Mouse (Mus musculus) forebrain, embryonic 16.5 days (tissue): ENCODE results near the gene Dnajc7. TPM values are rescaled to one million over a fixed set of nuclear protein-coding genes. Genes with fewer than 3 reads are reported as not detected.
A peak's percentile ranks its signal among the peaks of the same experiment; 100 is the strongest.
"Not testable (repeated sequence)": the region's sequence is repeated elsewhere in the genome, so short reads cannot be mapped to it uniquely, and the experiment has no call there.

Experiments used
- ATAC-seq: fragments of 200-750 bp; cut with Nextera tagmentation; 2 replicates; pipeline ENCODE4 v1.8.0; 2017; ENCODE audit warnings: mild to moderate bottlenecking, moderate library complexity
- H3K27ac ChIP-seq: fragments of 300-500 bp; sonication (generic); 2 replicates; pipeline ENCODE4 v1.5.1; 2014; ENCODE audit warnings: low read length, control low read depth
- H3K27me3 ChIP-seq: fragments of 300-500 bp; sonication (generic); replicated peaks from 2 replicates; pipeline ENCODE4 v1.6.1; 2014; ENCODE audit warnings: low read length; ENCODE audit not compliant: control insufficient read depth, insufficient read depth
- H3K36me3 ChIP-seq: fragments of 300-500 bp; sonication (generic); 2 replicates; pipeline ENCODE4 v1.6.1; 2014; ENCODE audit not compliant: control insufficient read depth, insufficient read depth
- H3K4me1 ChIP-seq: fragments of 300-500 bp; sonication (generic); replicated peaks from 2 replicates; pipeline ENCODE4 v1.6.1; 2014; ENCODE audit warnings: low read length; ENCODE audit not compliant: control insufficient read depth, insufficient read depth
- H3K4me2 ChIP-seq: fragments of 300-500 bp; sonication (generic); 2 replicates; pipeline ENCODE4 v1.6.1; 2014; ENCODE audit warnings: mild to moderate bottlenecking, low read length, control low read depth
- H3K4me3 ChIP-seq: fragments of 300-500 bp; sonication (generic); replicated peaks from 2 replicates; pipeline ENCODE4 v1.5.1; 2014; ENCODE audit warnings: mild to moderate bottlenecking, low read length, control low read depth
- H3K9ac ChIP-seq: fragments of 300-500 bp; sonication (generic); replicated peaks from 2 replicates; pipeline ENCODE4 v1.6.1; 2014; ENCODE audit warnings: low read depth, low read length, control low read depth
- H3K9me3 ChIP-seq: fragments of 300-500 bp; sonication (generic); 2 replicates; pipeline ENCODE4 v1.6.1; 2016; ENCODE audit warnings: low read length; ENCODE audit not compliant: control insufficient read depth
- WGBS: fragments of 180-500 bp; shearing (Covaris S2); extraction: QIAGEN DNeasy Blood & Tissue Kit; methylation state at CpG from one replicate; pipeline ENCODE4 v1.1.7; 2014; 5-methylcytosine and 5-hydroxymethylcytosine counted together
- polyA plus RNA-seq: library from polyadenylated mRNA; unstranded; fragments of >200 nt; fragmentation: Nextera tagmentation; extraction: Ambion mirVana; gene quantifications from 2 replicates; pipeline ENCODE4 v1.2.1, GENCODE M21; 2015

Dnajc7 gene
- 296 and 326 TPM in 2 replicates for polyA plus RNA-seq

GRCm38 (mm10) chr11:100619982-100620381, at the start of gene Dnajc7:
TSS of gene Dnajc7 (minus strand) at chr11:100620168.
- Histone ChIP-seq H3K9me3 (no peaks in the 10 kb centered on the region), H3K9ac (peak within 1 kb of the TSS; percentile 89), H3K27me3 (no peaks in the 10 kb centered on the region), H3K4me2 (peak within 1 kb of the TSS; percentile 88), H3K27ac (peak within 1 kb of the TSS; percentile 84), H3K4me3 (peak within 1 kb of the TSS; percentile 62), H3K4me1 (peaks cover 30% of the 10 kb centered on the region), H3K36me3 (0 out of 2 replicates have a peak, but pooled peaks cover 3% of the 10 kb centered on the region)
- WGBS = 3% methylated on average over 11 of the region's 11 CpGs
- no peak for ATAC-seq

GRCm38 (mm10) chr11:100659806-100660205, 39.8 kb upstream of the Dnajc7 start:
- no peak overlapping the region for H3K4me3 ChIP-seq
- no peak overlapping the region for H3K27ac ChIP-seq
- no peaks in the 10 kb centered on the region for H3K9me3 ChIP-seq
- 0 out of 2 replicates have a peak, but pooled peaks cover 2% of the 10 kb centered on the region for H3K27me3 ChIP-seq
- H3K4me2 ChIP-seq = no peak overlapping the region
- H3K4me1 ChIP-seq = peaks cover 5% of the 10 kb centered on the region
- no peak for ATAC-seq
- H3K9ac ChIP-seq = no peak overlapping the region
- 80% methylated on average over 10 of the region's 10 CpGs for WGBS
- H3K36me3 ChIP-seq = no peaks in the 10 kb centered on the region

GRCm38 (mm10) chr11:100656458-100656857, 36.5 kb upstream of the Dnajc7 start:
- Histone ChIP-seq H3K9me3 (no peaks in the 10 kb centered on the region), H3K27ac (no peak overlapping the region), H3K27me3 (peaks cover 4% of the 10 kb centered on the region; the same call in 1 of the 2 replicates), H3K9ac (no peak overlapping the region), H3K4me2 (no peak overlapping the region), H3K36me3 (no peaks in the 10 kb centered on the region), H3K4me1 (peaks cover 5% of the 10 kb centered on the region), H3K4me3 (no peak overlapping the region)
- no peak for ATAC-seq
- WGBS = 10% methylated on average over 6 of the region's 6 CpGs

DNA sequence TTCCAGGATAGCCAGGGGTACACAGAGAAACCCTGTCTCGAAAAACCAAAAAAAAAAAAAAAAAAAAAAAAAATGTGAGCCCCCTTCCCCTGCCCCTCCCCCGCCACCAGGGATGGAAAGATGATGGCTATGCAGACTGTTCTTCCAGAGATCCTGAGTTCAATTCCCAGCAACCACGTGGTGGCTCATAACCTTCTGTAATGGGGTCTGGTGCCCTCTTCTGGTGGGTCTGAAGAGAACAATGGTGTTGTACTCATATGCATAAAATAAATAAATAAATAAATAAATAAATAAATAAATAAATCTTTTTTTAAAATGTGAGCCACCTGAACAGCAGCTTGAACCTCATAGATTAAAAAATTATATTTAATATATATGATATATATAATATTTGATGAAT, 35.6 kb upstream of the Dnajc7 start:
- H3K9ac ChIP-seq, H3K4me2 ChIP-seq, H3K27me3 ChIP-seq, H3K9me3 ChIP-seq, H3K36me3 ChIP-seq, H3K27ac ChIP-seq, H3K4me1 ChIP-seq, ATAC-seq, H3K4me3 ChIP-seq: not testable (repeated sequence)
- 51% methylated on average over 2 of the region's 3 CpGs for WGBS

GRCm38 (mm10) chr11:100651748-100652147, 31.8 kb upstream of the Dnajc7 start:
- WGBS = 22% methylated on average over 3 of the region's 3 CpGs
- no peak overlapping the region for H3K9ac ChIP-seq

DNA sequence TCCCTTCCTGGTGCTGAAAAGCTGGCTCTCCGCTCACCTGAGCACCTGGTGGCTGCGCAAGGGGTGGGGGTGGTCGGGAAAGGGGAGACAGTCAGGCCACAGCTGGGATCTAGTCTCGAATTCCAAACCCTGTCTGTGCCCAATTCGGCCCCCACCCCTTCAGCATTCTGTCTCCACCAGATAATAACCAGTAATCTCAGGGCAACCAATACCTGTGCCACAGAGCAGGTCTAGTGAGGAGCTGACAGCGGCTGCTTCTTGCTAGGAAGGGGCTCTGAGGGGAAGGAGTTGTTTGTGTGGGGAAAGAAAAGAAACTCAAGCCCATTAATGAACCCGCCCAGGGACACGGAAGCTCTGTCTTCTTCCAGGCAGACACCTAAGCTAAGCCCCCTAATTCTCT, 31.2 kb upstream of the Dnajc7 start:
- no peaks in the 10 kb centered on the region for H3K36me3 ChIP-seq
- no peak overlapping the region for H3K27ac ChIP-seq
- no peaks in the 10 kb centered on the region for H3K4me1 ChIP-seq
- H3K9ac ChIP-seq = no peak overlapping the region
- 11% methylated on average over 8 of the region's 8 CpGs for WGBS
- H3K27me3 ChIP-seq = peaks cover 21% of the 10 kb centered on the region
- no peaks in the 10 kb centered on the region for H3K9me3 ChIP-seq
- no peak overlapping the region for H3K4me2 ChIP-seq
- H3K4me3 ChIP-seq = no peak overlapping the region
- ATAC-seq = no peak

More at GRCm38 (mm10) chr11:100651748-100652147, 31.8 kb upstream of the Dnajc7 start:
- H3K4me2 ChIP-seq = no peak overlapping the region
- H3K27ac ChIP-seq = no peak overlapping the region
- ATAC-seq = no peak
- peaks cover 4% of the 10 kb centered on the region for H3K4me1 ChIP-seq
- peaks cover 21% of the 10 kb centered on the region for H3K27me3 ChIP-seq
- H3K4me3 ChIP-seq = no peak overlapping the region
- H3K36me3 ChIP-seq = no peaks in the 10 kb centered on the region
- no peaks in the 10 kb centered on the region for H3K9me3 ChIP-seq

DNA sequence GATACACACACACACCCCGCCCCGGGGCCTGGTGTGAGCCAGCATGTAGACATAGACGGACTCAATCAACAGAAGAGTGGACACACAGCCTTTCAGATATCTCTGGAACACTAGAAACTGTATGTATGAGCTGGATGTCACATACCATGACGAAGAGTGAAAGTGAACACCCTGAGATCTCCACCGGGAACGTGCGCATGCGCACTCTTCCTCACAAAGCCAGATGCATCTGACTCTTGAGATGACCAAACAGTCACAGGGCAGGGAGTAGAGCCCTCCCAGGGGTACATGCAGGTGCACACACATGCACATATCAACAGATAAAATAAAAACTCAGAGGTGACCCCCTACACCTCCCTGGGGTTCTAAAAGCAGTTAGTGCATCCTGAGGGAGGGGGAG, 28.4 kb upstream of the Dnajc7 start:
- Histone ChIP-seq H3K4me1 (peaks cover 4% of the 10 kb centered on the region), H3K4me2 (no peak overlapping the region), H3K4me3 (no peak overlapping the region), H3K27ac (no peak overlapping the region), H3K9ac (no peak overlapping the region), H3K36me3 (no peaks in the 10 kb centered on the region), H3K9me3 (no peaks in the 10 kb centered on the region), H3K27me3 (peaks cover 21% of the 10 kb centered on the region)
- 84% methylated on average over 8 of the region's 8 CpGs for WGBS
- no peak for ATAC-seq

DNA sequence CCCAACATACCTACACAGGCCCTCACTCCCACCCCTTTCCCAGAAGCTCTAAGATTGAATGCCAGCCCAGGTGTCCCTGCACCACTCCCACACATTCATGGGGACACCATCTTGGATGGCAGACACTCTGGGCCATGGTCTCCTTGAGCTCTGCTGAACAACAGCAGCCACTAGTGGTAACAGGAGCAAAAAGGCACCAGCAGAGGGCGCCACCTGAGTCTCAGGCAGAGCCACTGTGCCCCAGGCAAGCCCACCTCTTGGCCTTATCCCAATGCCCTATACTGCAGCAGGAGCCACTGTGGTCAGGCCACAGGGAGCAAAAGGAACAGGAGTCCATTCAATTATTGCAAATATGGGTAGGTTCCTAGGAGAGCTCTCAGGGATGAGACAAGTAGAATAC, 26.3 kb upstream of the Dnajc7 start:
- no peak overlapping the region for H3K27ac ChIP-seq
- H3K36me3 ChIP-seq = no peaks in the 10 kb centered on the region
- no peak overlapping the region for H3K9ac ChIP-seq
- 0% methylated on average over 1 of the region's 1 CpGs for WGBS
- H3K27me3 ChIP-seq = peaks cover 18% of the 10 kb centered on the region
- H3K4me2 ChIP-seq = no peak overlapping the region
- ATAC-seq = no peak
- H3K9me3 ChIP-seq = no peaks in the 10 kb centered on the region
- no peak overlapping the region for H3K4me3 ChIP-seq
- H3K4me1 ChIP-seq = peaks cover 4% of the 10 kb centered on the region

GRCm38 (mm10) chr11:100643612-100644575, 23.9 kb upstream of the Dnajc7 start:
- H3K36me3 ChIP-seq = no peaks in the 10 kb centered on the region
- H3K4me2 ChIP-seq = no peak overlapping the region
- WGBS = 51% methylated on average over 15 of the region's 15 CpGs
- peaks cover 15% of the 10 kb centered on the region for H3K4me1 ChIP-seq
- H3K9me3 ChIP-seq = no peaks in the 10 kb centered on the region
- H3K27me3 ChIP-seq = peaks cover 8% of the 10 kb centered on the region; the same call in 1 of the 2 replicates
- H3K4me3 ChIP-seq = no peak overlapping the region
- no peak overlapping the region for H3K27ac ChIP-seq
- ATAC-seq = no peak
- no peak overlapping the region for H3K9ac ChIP-seq
